Mouse (Mus musculus) megakaryocyte, embryonic 14.5 days (primary cell): ENCODE results near the gene Tmem60.

Experiments used
- FLI1 ChIP-seq: IDR thresholded peaks from 2 replicates; pipeline ENCODE4 v1.6.1; 2012; ENCODE audit warnings: low read length, inconsistent platforms, mixed read lengths
- GATA1 ChIP-seq: IDR thresholded peaks from 3 replicates; pipeline ENCODE4 v1.6.1; 2012; ENCODE audit warnings: mixed read lengths, low read length, inconsistent platforms, borderline replicate concordance

DNA sequence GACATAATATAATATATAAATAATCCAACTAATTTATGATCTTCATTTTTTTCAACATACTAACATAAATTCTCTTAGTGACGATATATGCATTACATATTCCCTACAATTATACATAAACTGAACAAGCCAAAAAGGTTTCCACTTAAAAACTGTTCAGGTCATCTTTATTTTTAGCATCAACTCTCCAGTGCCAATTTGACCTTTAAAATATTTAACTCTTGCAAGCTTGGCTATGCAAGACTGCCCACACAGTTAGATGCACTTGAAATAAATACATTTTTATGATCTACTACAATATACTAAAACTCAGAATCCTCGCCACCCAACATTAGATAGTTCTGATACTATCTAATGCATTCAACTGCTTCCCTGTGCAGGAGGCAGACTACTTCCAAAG is 1.6 kb upstream of the Tmem60 start:
- no peak for TF ChIP-seq GATA1
- no peak for TF ChIP-seq FLI1
